Mouse (Mus musculus): ENCODE data around the gene Spout1.

The Spout1 gene

DNA sequence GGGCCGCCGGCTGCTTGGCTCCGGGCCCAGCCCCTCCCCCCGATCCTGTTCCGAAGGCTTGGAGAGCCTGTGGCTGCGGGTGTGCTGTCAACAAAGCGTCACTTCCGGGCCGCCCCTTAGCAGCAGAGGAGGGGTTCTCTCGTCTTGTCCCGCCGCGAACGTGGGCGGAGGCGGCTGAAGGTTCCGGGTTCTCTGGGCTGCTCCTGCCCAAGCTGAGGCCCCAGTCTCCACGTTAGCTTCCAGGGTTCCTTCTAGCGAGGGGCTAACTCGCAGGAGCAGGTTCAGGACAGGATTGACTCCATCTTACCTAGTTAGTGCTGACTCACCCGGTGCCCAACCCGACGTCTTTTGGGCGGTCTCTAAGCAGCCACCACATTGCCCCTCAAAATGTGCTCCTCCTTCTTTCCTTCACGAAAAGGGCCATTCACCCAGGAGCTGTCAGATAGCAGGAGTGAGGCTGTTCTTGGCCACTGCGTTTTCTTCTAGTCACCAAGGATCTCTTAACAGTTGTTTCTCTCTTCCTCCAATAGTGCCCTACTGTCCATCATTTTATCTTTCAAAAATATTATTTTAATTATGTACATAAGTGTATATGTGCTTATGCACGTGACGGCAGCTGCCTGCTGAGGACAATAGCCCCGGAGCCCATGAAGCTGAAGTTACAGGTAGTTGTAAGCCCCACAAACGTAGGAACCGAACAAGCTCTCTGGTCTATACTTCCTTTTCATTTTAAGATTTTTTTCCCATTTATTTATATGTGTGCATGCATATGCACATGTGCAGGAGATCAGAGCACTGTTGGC lies 53.6 kb downstream of the Spout1 start, which contains the start of gene Zer1:
Zer1 (minus strand) TSS at position 114 of the 803 bp plus-strand sequence.
- DNase-seq: peak; percentile 97

DNA sequence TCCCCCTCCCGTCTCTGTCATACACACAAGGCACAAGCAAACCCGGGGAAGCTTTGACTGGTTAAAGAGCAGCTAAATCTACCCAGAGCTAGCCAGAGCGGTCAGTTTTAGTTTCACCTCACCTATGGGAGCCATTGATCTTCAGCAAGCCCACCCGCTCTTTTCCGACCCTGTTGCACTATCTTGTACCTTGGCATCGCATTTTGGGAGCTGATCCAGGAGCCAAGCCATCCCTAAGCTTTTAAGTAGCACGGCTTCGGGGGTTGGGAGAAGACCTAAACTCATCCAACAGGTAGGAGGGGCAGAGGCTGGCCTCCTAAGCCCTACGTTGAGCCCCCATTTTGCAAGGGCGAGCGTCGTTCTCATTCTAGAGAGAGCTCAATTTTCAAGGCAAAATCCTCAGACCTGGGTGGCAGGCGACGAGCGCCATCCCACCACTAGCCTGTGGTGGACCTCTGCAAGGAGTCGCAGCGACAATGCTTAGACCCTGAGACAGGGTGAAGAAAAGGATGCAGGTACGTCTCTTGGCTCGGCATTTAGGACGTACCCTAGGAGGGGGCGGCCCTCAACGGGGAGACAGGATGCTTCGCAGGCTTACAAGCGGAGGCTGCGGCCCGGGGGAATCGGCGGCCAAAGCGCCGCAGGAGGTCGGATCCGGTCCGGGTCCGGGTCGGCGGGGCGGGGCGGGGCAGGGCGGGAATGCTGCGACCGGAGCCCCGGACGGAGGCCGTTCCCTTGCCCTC lies 54.4 kb downstream of the Spout1 start:
- DNase-seq: no peak

Data from layer of hippocampus, adult 9-11 months (tissue).